Mouse (Mus musculus) central nervous system, embryonic 18 days (tissue): ENCODE results near the gene 4930447F04Rik. TPM values are rescaled to one million over a fixed set of nuclear protein-coding genes. Genes with fewer than 3 reads are reported as not detected.

ENCODE experiments used
- polyA plus RNA-seq: library from polyadenylated mRNA; depleted of rRNA; stranded (reverse); fragments of >200 nt; gene quantifications from 2 replicates; pipeline ENCODE4 v1.2.3, GENCODE M21; 2012; rRNA removed

The 4930447F04Rik gene
- not detected in 2 replicates for polyA plus RNA-seq

GRCm38 (mm10) chrX:66304124-66304523 is at the start of gene 4930447F04Rik:
Gene 4930447F04Rik, minus strand, starts transcription at chrX:66304224.

